Mouse (Mus musculus): Measurements from ENCODE around the gene Slit1.

DNA sequence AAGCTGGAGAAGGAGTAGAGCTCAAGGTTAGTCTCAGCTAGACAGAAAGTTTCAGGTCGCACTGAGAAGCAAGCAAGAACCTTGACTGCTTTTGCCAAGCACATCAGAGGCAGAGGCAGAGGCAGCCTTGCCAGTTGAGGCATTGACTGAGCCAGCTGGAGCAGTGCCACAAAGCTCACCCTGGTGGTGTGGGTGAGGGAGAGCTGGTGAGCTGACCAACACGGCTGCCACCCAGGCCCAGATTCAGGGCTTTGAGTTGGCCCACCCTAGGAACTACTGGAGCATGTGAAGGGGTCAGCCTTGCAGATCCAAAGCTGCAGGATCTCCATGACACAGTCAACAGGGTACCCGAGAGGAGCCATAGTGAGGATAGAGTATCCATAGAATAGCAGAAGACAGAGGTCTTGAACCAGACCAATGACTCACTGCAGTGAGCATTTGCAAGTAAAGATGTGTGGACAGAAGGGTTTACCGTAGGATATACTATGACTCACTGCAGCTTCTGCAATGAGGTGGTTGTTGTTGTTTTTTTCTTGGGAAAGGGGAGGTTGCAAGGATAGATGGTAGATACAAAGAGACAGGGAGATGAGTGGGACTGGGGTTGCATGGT lies 164.0 kb downstream of the Slit1 start:
- no peak for TF ChIP-seq POLR2A (IDR thresholded peaks at IDR 0.05; ENCODE audit: control insufficient read depth, extremely low read depth, insufficient read depth, low read length, poor library complexity)
- TF ChIP-seq CTCF (IDR thresholded peaks at IDR 0.05; ENCODE audit: borderline replicate concordance, control insufficient read depth, extremely low read depth, insufficient read depth, low read length, poor library complexity): no peak
